Mouse (Mus musculus) erythroblast, embryonic 14.5 days (primary cell): ENCODE data around the gene Acp2.

Source experiments
- GATA1 ChIP-seq: IDR thresholded peaks from 2 replicates; pipeline ENCODE4 v1.6.1; 2012; ENCODE audit warnings: low read length, inconsistent platforms, mixed read lengths
- TAL1 ChIP-seq: IDR thresholded peaks from 3 replicates; pipeline ENCODE4 v1.6.1; 2012; ENCODE audit warnings: low read length, inconsistent platforms, mixed read lengths

GRCm38 (mm10) chr2:91176234-91176633 is 26.5 kb upstream of the Acp2 start:
- TF ChIP-seq GATA1 = no peak
- TF ChIP-seq TAL1 = no peak
